Mouse (Mus musculus) heart, embryonic 12.5 days (tissue): ENCODE results near the gene Glb1. TPM values are rescaled to one million over a fixed set of nuclear protein-coding genes. Genes with fewer than 3 reads are reported as not detected.
A peak's percentile ranks its signal among the peaks of the same experiment; 100 is the strongest.
"Not testable (repeated sequence)": the region's sequence is repeated elsewhere in the genome, so short reads cannot be mapped to it uniquely, and the experiment has no call there.

Experiments
- ATAC-seq: fragments of 200-750 bp; cut with Nextera tagmentation; 2 replicates; pipeline ENCODE4 v1.8.0; 2017; ENCODE audit warnings: moderate TSS enrichment, moderate library complexity; ENCODE audit not compliant: insufficient number of reproducible peaks, low FRiP score
- H3K27ac ChIP-seq: fragments of 300-500 bp; sonication (generic); 2 replicates; pipeline ENCODE4 v1.5.1; 2016; ENCODE audit warnings: mild to moderate bottlenecking, moderate library complexity; ENCODE audit not compliant: poor library complexity, severe bottlenecking
- H3K27me3 ChIP-seq: fragments of 300-500 bp; sonication (generic); replicated peaks from 2 replicates; pipeline ENCODE4 v1.6.1; 2016; ENCODE audit warnings: mild to moderate bottlenecking, moderate library complexity
- H3K36me3 ChIP-seq: fragments of 300-500 bp; sonication (generic); 2 replicates; pipeline ENCODE4 v1.6.1; 2016; ENCODE audit warnings: mild to moderate bottlenecking, moderate library complexity
- H3K4me1 ChIP-seq: fragments of 300-500 bp; sonication (generic); replicated peaks from 2 replicates; pipeline ENCODE4 v1.6.1; 2016; ENCODE audit warnings: mild to moderate bottlenecking
- H3K4me2 ChIP-seq: fragments of 300-500 bp; sonication (generic); 2 replicates; pipeline ENCODE4 v1.6.1; 2016; ENCODE audit warnings: mild to moderate bottlenecking, moderate library complexity
- H3K4me3 ChIP-seq: fragments of 300-500 bp; sonication (generic); 2 replicates; pipeline ENCODE4 v1.5.1; 2016; ENCODE audit warnings: mild to moderate bottlenecking
- H3K9ac ChIP-seq: fragments of 300-500 bp; sonication (generic); 2 replicates; pipeline ENCODE4 v1.6.1; 2016; ENCODE audit warnings: mild to moderate bottlenecking, moderate library complexity
- H3K9me3 ChIP-seq: fragments of 300-500 bp; sonication (generic); replicated peaks from 2 replicates; pipeline ENCODE4 v1.6.1; 2016; ENCODE audit warnings: mild to moderate bottlenecking, moderate library complexity
- WGBS: fragments of 180-500 bp; shearing (Covaris S2); methylation state at CpG from one replicate; pipeline ENCODE4 v1.1.7; 2016; 5-methylcytosine and 5-hydroxymethylcytosine counted together
- polyA plus RNA-seq: library from polyadenylated mRNA; unstranded; fragments of >200 nt; fragmentation: Nextera tagmentation; extraction: Ambion mirVana; gene quantifications from 2 replicates; pipeline ENCODE4 v1.2.1, GENCODE M21; 2016

Glb1 gene
- polyA plus RNA-seq, 1 experiment from 2014 or later = 46.2 TPM

GRCm38 (mm10) chr9:114384691-114385090, 16.2 kb upstream of the Glb1 start:
- 90% methylated on average over 24 of the region's 24 CpGs for WGBS
- Histone ChIP-seq H3K36me3 (peaks cover 49% of the 10 kb centered on the region), H3K9me3 (no peaks in the 10 kb centered on the region), H3K9ac (no peak overlapping the region), H3K4me1 (peaks cover 33% of the 10 kb centered on the region), H3K4me2 (no peak overlapping the region), H3K27ac (no peak overlapping the region), H3K27me3 (no peaks in the 10 kb centered on the region), H3K4me3 (no peak overlapping the region)
- ATAC-seq = no peak

DNA sequence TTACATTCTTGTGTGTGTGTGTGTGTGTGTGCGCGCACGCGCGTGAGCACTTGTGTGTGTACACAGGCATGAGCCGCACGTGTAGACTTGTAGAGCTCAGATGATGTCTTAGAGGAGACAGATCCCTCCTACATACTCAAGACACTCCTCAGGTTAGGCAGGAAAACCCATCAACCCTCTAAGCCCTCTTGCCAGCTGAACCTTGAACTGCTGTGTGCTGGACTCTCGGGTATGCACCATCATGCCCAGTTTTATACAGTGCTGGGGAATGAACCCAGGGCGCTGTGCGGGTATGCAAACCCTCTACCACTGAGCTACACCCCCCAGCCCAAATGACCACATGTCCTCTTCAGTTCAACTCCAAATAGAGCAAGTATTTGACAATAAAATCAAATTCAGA, 15.7 kb upstream of the Glb1 start:
- no peak overlapping the region for H3K9ac ChIP-seq
- no peak overlapping the region for H3K4me2 ChIP-seq
- no peak overlapping the region for H3K4me3 ChIP-seq
- ATAC-seq = no peak
- no peak overlapping the region for H3K27ac ChIP-seq
- peaks cover 44% of the 10 kb centered on the region for H3K36me3 ChIP-seq
- WGBS = 97% methylated on average over 10 of the region's 10 CpGs
- H3K27me3 ChIP-seq = no peaks in the 10 kb centered on the region
- no peaks in the 10 kb centered on the region for H3K9me3 ChIP-seq
- H3K4me1 ChIP-seq = peaks cover 33% of the 10 kb centered on the region

GRCm38 (mm10) chr9:114387086-114387485, 13.8 kb upstream of the Glb1 start:
- no peak overlapping the region for H3K4me3 ChIP-seq
- H3K36me3 ChIP-seq = peaks cover 34% of the 10 kb centered on the region
- H3K4me2 ChIP-seq = no peak overlapping the region
- no peak for ATAC-seq
- H3K27me3 ChIP-seq = no peaks in the 10 kb centered on the region
- WGBS = 56% methylated on average over 6 of the region's 6 CpGs
- no peaks in the 10 kb centered on the region for H3K9me3 ChIP-seq
- no peak overlapping the region for H3K27ac ChIP-seq
- no peak overlapping the region for H3K9ac ChIP-seq
- peaks cover 31% of the 10 kb centered on the region for H3K4me1 ChIP-seq

GRCm38 (mm10) chr9:114388288-114388687, 12.6 kb upstream of the Glb1 start:
- peak overlapping the region; percentile 92 for H3K4me2 ChIP-seq
- H3K9me3 ChIP-seq = no peaks in the 10 kb centered on the region
- 71% methylated on average over 8 of the region's 8 CpGs for WGBS
- no peaks in the 10 kb centered on the region for H3K27me3 ChIP-seq
- no peak for ATAC-seq
- peaks cover 31% of the 10 kb centered on the region for H3K4me1 ChIP-seq
- peaks cover 24% of the 10 kb centered on the region for H3K36me3 ChIP-seq
- H3K27ac ChIP-seq = peak overlapping the region; percentile 93
- H3K4me3 ChIP-seq = no peak overlapping the region
- peak overlapping the region; percentile 45; the same call in 1 of the 2 replicates for H3K9ac ChIP-seq

DNA sequence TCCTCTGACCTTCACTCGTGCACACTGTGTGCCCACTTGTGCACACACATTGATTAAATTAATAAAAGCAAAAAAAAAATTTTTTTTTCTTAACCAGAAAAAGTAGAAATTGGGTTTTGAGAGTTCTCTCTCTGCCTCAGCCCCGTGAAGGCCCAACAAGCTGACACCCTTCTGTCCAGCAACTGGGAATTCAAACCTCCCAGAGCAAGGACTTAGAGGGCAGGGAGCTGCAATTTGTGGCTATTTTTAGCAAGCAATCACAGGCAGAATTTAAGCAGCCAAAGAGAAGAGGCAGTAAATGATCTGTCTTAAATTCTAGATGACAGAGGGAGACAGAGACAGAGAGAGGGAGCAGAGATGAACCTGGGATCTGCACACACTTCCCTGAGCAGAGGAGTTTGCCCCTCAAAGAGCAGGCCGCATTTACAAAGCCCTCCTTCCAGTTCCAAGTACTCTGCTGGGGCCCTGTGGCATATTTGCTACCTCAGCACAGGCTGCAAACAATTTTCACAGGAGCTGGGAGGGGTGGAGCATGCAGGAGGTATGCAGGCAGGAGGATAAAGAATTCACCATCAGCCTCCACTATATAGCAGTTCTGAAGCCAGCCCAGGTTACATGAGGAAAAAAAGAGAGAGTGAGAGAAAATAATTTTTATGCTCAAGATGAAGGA, 12.0 kb upstream of the Glb1 start:
- H3K9ac ChIP-seq = peak overlapping the region; percentile 45
- H3K4me3 ChIP-seq = peak overlapping the region; percentile 94; the same call in 1 of the 2 replicates
- peaks cover 31% of the 10 kb centered on the region for H3K4me1 ChIP-seq
- WGBS = 47% methylated on average over 3 of the region's 3 CpGs
- no peaks in the 10 kb centered on the region for H3K9me3 ChIP-seq
- ATAC-seq = no peak
- peak overlapping the region; percentile 92 for H3K4me2 ChIP-seq
- peak overlapping the region; percentile 93 for H3K27ac ChIP-seq
- H3K36me3 ChIP-seq = peaks cover 19% of the 10 kb centered on the region
- no peaks in the 10 kb centered on the region for H3K27me3 ChIP-seq

GRCm38 (mm10) chr9:114389371-114389904, 11.4 kb upstream of the Glb1 start:
- peaks cover 31% of the 10 kb centered on the region for H3K4me1 ChIP-seq

GRCm38 (mm10) chr9:114389905-114390748, 10.7 kb upstream of the Glb1 start, which contains the start of gene Crtap:
Gene Crtap (minus strand): TSS chr9:114390675.
- Histone ChIP-seq H3K9ac (peak within 1 kb of the TSS; percentile 93), H3K4me1 (peaks cover 31% of the 10 kb centered on the region), H3K27ac (peak within 1 kb of the TSS; percentile 93), H3K27me3 (no peaks in the 10 kb centered on the region), H3K9me3 (no peaks in the 10 kb centered on the region), H3K4me2 (peak within 1 kb of the TSS; percentile 92), H3K36me3 (peaks cover 7% of the 10 kb centered on the region), H3K4me3 (peak within 1 kb of the TSS; percentile 94)
- WGBS = 1% methylated on average over 92 of the region's 96 CpGs
- peak; percentile 87 for ATAC-seq

More at GRCm38 (mm10) chr9:114389371-114389904, 11.4 kb upstream of the Glb1 start:
- H3K4me3 ChIP-seq = peak overlapping the region; percentile 94
- no peak for ATAC-seq
- peak overlapping the region; percentile 93; the same call in 1 of the 2 replicates for H3K9ac ChIP-seq
- H3K36me3 ChIP-seq = peaks cover 13% of the 10 kb centered on the region
- WGBS = 71% methylated on average over 8 of the region's 8 CpGs
- peak overlapping the region; percentile 93 for H3K27ac ChIP-seq
- H3K4me2 ChIP-seq = peak overlapping the region; percentile 92
- H3K27me3 ChIP-seq = no peaks in the 10 kb centered on the region
- no peaks in the 10 kb centered on the region for H3K9me3 ChIP-seq

DNA sequence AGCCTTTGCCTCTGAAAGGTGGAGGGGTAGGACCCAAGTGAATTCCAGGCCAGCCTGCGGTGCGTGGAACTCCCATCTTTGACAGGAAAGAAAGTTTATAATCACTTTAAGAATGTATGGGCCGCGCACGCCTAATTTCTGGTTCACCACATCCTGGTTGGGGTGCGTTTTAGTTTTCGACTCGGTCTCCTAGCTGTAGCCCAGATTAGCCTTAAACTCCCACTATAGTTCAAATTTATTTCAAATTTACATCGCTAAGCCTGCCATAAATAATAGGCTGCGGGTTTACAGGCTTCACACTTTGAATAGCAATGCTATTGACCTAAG, 10.2 kb upstream of the Glb1 start:
- Histone ChIP-seq H3K9ac (peak overlapping the region; percentile 93), H3K27me3 (no peaks in the 10 kb centered on the region), H3K4me2 (peak overlapping the region; percentile 92), H3K27ac (no peak overlapping the region), H3K36me3 (peaks cover 2% of the 10 kb centered on the region; the same call in 1 of the 2 replicates), H3K4me3 (peak overlapping the region; percentile 94), H3K9me3 (no peaks in the 10 kb centered on the region), H3K4me1 (peaks cover 31% of the 10 kb centered on the region)
- ATAC-seq = no peak
- WGBS = 6% methylated on average over 10 of the region's 10 CpGs

GRCm38 (mm10) chr9:114394136-114394535, 6.7 kb upstream of the Glb1 start:
- not testable (repeated sequence) for H3K36me3 ChIP-seq, H3K4me3 ChIP-seq, H3K27me3 ChIP-seq, ATAC-seq, H3K4me1 ChIP-seq, H3K9ac ChIP-seq, H3K4me2 ChIP-seq, H3K9me3 ChIP-seq, H3K27ac ChIP-seq
- WGBS = 62% methylated on average over 6 of the region's 6 CpGs

GRCm38 (mm10) chr9:114394677-114395076, 6.2 kb upstream of the Glb1 start:
- no peak overlapping the region for H3K9ac ChIP-seq
- H3K36me3 ChIP-seq = no peaks in the 10 kb centered on the region
- WGBS = 62% methylated on average over 8 of the region's 8 CpGs
- H3K27ac ChIP-seq = no peak overlapping the region
- H3K4me2 ChIP-seq = no peak overlapping the region
- H3K9me3 ChIP-seq = no peaks in the 10 kb centered on the region
- no peak for ATAC-seq
- no peaks in the 10 kb centered on the region; the same call in 1 of the 2 replicates for H3K4me1 ChIP-seq
- no peak overlapping the region for H3K4me3 ChIP-seq
- no peaks in the 10 kb centered on the region for H3K27me3 ChIP-seq

DNA sequence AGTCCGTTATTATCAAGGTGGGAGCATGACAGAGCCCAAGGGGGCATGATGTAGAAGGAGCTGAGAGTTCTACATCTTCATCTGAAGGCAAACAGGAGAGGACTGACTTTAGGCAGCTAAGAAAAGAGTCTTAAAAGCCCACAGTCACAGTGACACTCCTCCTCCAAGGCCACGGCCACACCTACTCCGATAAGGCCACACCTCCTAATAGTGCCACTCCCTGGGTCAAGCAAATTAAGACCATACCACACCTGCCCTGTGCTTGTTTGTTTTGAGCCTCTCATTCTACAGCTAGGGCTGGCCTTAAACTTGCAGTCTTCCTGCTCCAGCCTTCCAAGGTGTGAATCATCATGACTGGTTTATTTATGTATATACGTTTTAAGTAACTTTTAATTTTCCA, 5.6 kb upstream of the Glb1 start:
- no peaks in the 10 kb centered on the region for H3K36me3 ChIP-seq
- no peak overlapping the region for H3K4me3 ChIP-seq
- no peak overlapping the region for H3K4me2 ChIP-seq
- no peaks in the 10 kb centered on the region for H3K9me3 ChIP-seq
- H3K27ac ChIP-seq = no peak overlapping the region
- no peaks in the 10 kb centered on the region; the same call in 1 of the 2 replicates for H3K4me1 ChIP-seq
- ATAC-seq = no peak
- WGBS = 87% methylated on average over 4 of the region's 4 CpGs
- no peaks in the 10 kb centered on the region for H3K27me3 ChIP-seq
- H3K9ac ChIP-seq = no peak overlapping the region
